Mouse (Mus musculus): ENCODE measurements around the gene Dmrt3. TPM values are rescaled to one million over a fixed set of nuclear protein-coding genes. Genes with fewer than 3 reads are reported as not detected.

The Dmrt3 gene
- polyA plus RNA-seq (2012; rRNA removed), result 0.19 and 0.48 TPM in 2 replicates

- H3K27me3 ChIP-seq (ENCODE audit: control insufficient read depth, insufficient read depth, low read length), result peaks cover 67% of the 10 kb centered on the region
- H3K4me1 ChIP-seq (ENCODE audit: control insufficient read depth, insufficient read depth, insufficient read length), result peaks cover 8% of the 10 kb centered on the region
- WGBS, result 3% methylated on average over 24 of the region's 29 CpGs
- no peak within 1 kb of the TSS for H3K27ac ChIP-seq (ENCODE audit: insufficient read depth, low read length)
- no peaks in the 10 kb centered on the region for H3K36me3 ChIP-seq (ENCODE audit: control insufficient read depth, insufficient read depth, low read length)
- peak within 1 kb of the TSS; percentile 38; the same call in 1 of the 2 replicates for H3K4me3 ChIP-seq (ENCODE audit: extremely low read depth, insufficient read depth, insufficient read length)
- DNase-seq (ENCODE audit: low read depth in 1 of 2, low spot score in 2 of 2), result no peak
- TF ChIP-seq POLR2A (IDR thresholded peaks at IDR 0.05; ENCODE audit: low read depth, low read length), result no peak
- TF ChIP-seq CTCF (IDR thresholded peaks at IDR 0.05; ENCODE audit: extremely low read depth, insufficient read depth, insufficient read length, insufficient replicate concordance), result no peak
These were observed at the start of gene Dmrt3 for GRCm38 (mm10) chr19:25610015-25610410. Gene Dmrt3 (plus strand): TSS chr19:25610301.

- Histone ChIP-seq H3K36me3 (ENCODE audit: control insufficient read depth, insufficient read depth, low read length) (no peaks in the 10 kb centered on the region), H3K4me1 (ENCODE audit: control insufficient read depth, insufficient read depth, insufficient read length) (no peaks in the 10 kb centered on the region), H3K27ac (ENCODE audit: insufficient read depth, low read length) (no peak overlapping the region), H3K4me3 (ENCODE audit: extremely low read depth, insufficient read depth, insufficient read length) (no peak overlapping the region), H3K27me3 (ENCODE audit: control insufficient read depth, insufficient read depth, low read length) (no peaks in the 10 kb centered on the region; the same call in 1 of the 2 replicates)
- WGBS, result 76% methylated on average over 12 of the region's 12 CpGs
- TF ChIP-seq POLR2A (IDR thresholded peaks at IDR 0.05; ENCODE audit: low read depth, low read length), result no peak
- DNase-seq (ENCODE audit: low read depth in 1 of 2, low spot score in 2 of 2), result no peak
These were observed 45.7 kb upstream of the Dmrt3 start for GRCm38 (mm10) chr19:25564430-25564829.

GRCm38 (mm10) chr19:25569778-25570177 lies 40.3 kb upstream of the Dmrt3 start:
- H3K4me3 ChIP-seq (ENCODE audit: extremely low read depth, insufficient read depth, insufficient read length), result no peak overlapping the region
- DNase-seq (ENCODE audit: low read depth in 1 of 2, low spot score in 2 of 2), result no peak
- 0 out of 2 replicates have a peak, but pooled peaks cover 1% of the 10 kb centered on the region for H3K27me3 ChIP-seq (ENCODE audit: control insufficient read depth, insufficient read depth, low read length)
- no peak overlapping the region for H3K27ac ChIP-seq (ENCODE audit: insufficient read depth, low read length)
- TF ChIP-seq CTCF (IDR thresholded peaks at IDR 0.05; ENCODE audit: extremely low read depth, insufficient read depth, insufficient read length, insufficient replicate concordance) (no peak), POLR2A (IDR thresholded peaks at IDR 0.05; ENCODE audit: low read depth, low read length) (no peak)
- H3K36me3 ChIP-seq (ENCODE audit: control insufficient read depth, insufficient read depth, low read length), result no peaks in the 10 kb centered on the region
- 79% methylated on average over 7 of the region's 7 CpGs for WGBS
- peaks cover 2% of the 10 kb centered on the region; the same call in 1 of the 2 replicates for H3K4me1 ChIP-seq (ENCODE audit: control insufficient read depth, insufficient read depth, insufficient read length)

- H3K36me3 ChIP-seq (ENCODE audit: control insufficient read depth, insufficient read depth, low read length), result no peaks in the 10 kb centered on the region
- H3K4me1 ChIP-seq (ENCODE audit: control insufficient read depth, insufficient read depth, insufficient read length), result peaks cover 2% of the 10 kb centered on the region; the same call in 1 of the 2 replicates
- TF ChIP-seq POLR2A (IDR thresholded peaks at IDR 0.05; ENCODE audit: low read depth, low read length), result no peak
- TF ChIP-seq CTCF (IDR thresholded peaks at IDR 0.05; ENCODE audit: extremely low read depth, insufficient read depth, insufficient read length, insufficient replicate concordance), result no peak
These were observed 35.7 kb upstream of the Dmrt3 start for GRCm38 (mm10) chr19:25574431-25574830.

GRCm38 (mm10) chr19:25574981-25575814 lies 34.9 kb upstream of the Dmrt3 start:
- DNase-seq (ENCODE audit: low read depth in 1 of 2, low spot score in 2 of 2), result no peak
- TF ChIP-seq CTCF (IDR thresholded peaks at IDR 0.05; ENCODE audit: extremely low read depth, insufficient read depth, insufficient read length, insufficient replicate concordance) (no peak), POLR2A (IDR thresholded peaks at IDR 0.05; ENCODE audit: low read depth, low read length) (no peak)
- H3K4me3 ChIP-seq (ENCODE audit: extremely low read depth, insufficient read depth, insufficient read length), result no peak overlapping the region
- H3K27me3 ChIP-seq (ENCODE audit: control insufficient read depth, insufficient read depth, low read length), result 0 out of 2 replicates have a peak, but pooled peaks cover 1% of the 10 kb centered on the region
- 20% methylated on average over 17 of the region's 17 CpGs for WGBS
- no peak overlapping the region for H3K27ac ChIP-seq (ENCODE audit: insufficient read depth, low read length)
- H3K4me1 ChIP-seq (ENCODE audit: control insufficient read depth, insufficient read depth, insufficient read length), result peaks cover 2% of the 10 kb centered on the region; the same call in 1 of the 2 replicates
- H3K36me3 ChIP-seq (ENCODE audit: control insufficient read depth, insufficient read depth, low read length), result no peaks in the 10 kb centered on the region

More at GRCm38 (mm10) chr19:25574431-25574830, 35.7 kb upstream of the Dmrt3 start:
- Histone ChIP-seq H3K4me3 (ENCODE audit: extremely low read depth, insufficient read depth, insufficient read length) (no peak overlapping the region), H3K27me3 (ENCODE audit: control insufficient read depth, insufficient read depth, low read length) (0 out of 2 replicates have a peak, but pooled peaks cover 1% of the 10 kb centered on the region), H3K27ac (ENCODE audit: insufficient read depth, low read length) (no peak overlapping the region)
- no peak for DNase-seq (ENCODE audit: low read depth in 1 of 2, low spot score in 2 of 2)
- WGBS, result 52% methylated on average over 10 of the region's 10 CpGs

- WGBS, result 94% methylated on average over 2 of the region's 2 CpGs
- no peaks in the 10 kb centered on the region for H3K36me3 ChIP-seq (ENCODE audit: control insufficient read depth, insufficient read depth, low read length)
- no peaks in the 10 kb centered on the region for H3K4me1 ChIP-seq (ENCODE audit: control insufficient read depth, insufficient read depth, insufficient read length)
- H3K27ac ChIP-seq (ENCODE audit: insufficient read depth, low read length), result no peak overlapping the region
- H3K27me3 ChIP-seq (ENCODE audit: control insufficient read depth, insufficient read depth, low read length), result no peaks in the 10 kb centered on the region
- no peak overlapping the region for H3K4me3 ChIP-seq (ENCODE audit: extremely low read depth, insufficient read depth, insufficient read length)
- TF ChIP-seq CTCF (IDR thresholded peaks at IDR 0.05; ENCODE audit: extremely low read depth, insufficient read depth, insufficient read length, insufficient replicate concordance) (no peak), POLR2A (IDR thresholded peaks at IDR 0.05; ENCODE audit: low read depth, low read length) (no peak)
- no peak for DNase-seq (ENCODE audit: low read depth in 1 of 2, low spot score in 2 of 2)
These were observed 31.7 kb upstream of the Dmrt3 start for GRCm38 (mm10) chr19:25578358-25578757.

GRCm38 (mm10) chr19:25579440-25579839 lies 30.7 kb upstream of the Dmrt3 start:
- 89% methylated on average over 2 of the region's 2 CpGs for WGBS
- H3K27ac ChIP-seq (ENCODE audit: insufficient read depth, low read length), result no peak overlapping the region
- DNase-seq (ENCODE audit: low read depth in 1 of 2, low spot score in 2 of 2), result no peak

More at GRCm38 (mm10) chr19:25579440-25579839, 30.7 kb upstream of the Dmrt3 start:
- no peaks in the 10 kb centered on the region for H3K27me3 ChIP-seq (ENCODE audit: control insufficient read depth, insufficient read depth, low read length)
- no peak overlapping the region for H3K4me3 ChIP-seq (ENCODE audit: extremely low read depth, insufficient read depth, insufficient read length)
- no peaks in the 10 kb centered on the region for H3K36me3 ChIP-seq (ENCODE audit: control insufficient read depth, insufficient read depth, low read length)
- TF ChIP-seq POLR2A (IDR thresholded peaks at IDR 0.05; ENCODE audit: low read depth, low read length), result no peak
- TF ChIP-seq CTCF (IDR thresholded peaks at IDR 0.05; ENCODE audit: extremely low read depth, insufficient read depth, insufficient read length, insufficient replicate concordance), result no peak
- no peaks in the 10 kb centered on the region for H3K4me1 ChIP-seq (ENCODE audit: control insufficient read depth, insufficient read depth, insufficient read length)
